Mouse (Mus musculus): Measurements from ENCODE around the gene Ubxn10. TPM values are rescaled to one million over a fixed set of nuclear protein-coding genes. Genes with fewer than 3 reads are reported as not detected.

Ubxn10 gene
- total and polyA plus RNA-seq, 2 experiments from 2014 or later = 3.1 to 6.9 TPM

DNA sequence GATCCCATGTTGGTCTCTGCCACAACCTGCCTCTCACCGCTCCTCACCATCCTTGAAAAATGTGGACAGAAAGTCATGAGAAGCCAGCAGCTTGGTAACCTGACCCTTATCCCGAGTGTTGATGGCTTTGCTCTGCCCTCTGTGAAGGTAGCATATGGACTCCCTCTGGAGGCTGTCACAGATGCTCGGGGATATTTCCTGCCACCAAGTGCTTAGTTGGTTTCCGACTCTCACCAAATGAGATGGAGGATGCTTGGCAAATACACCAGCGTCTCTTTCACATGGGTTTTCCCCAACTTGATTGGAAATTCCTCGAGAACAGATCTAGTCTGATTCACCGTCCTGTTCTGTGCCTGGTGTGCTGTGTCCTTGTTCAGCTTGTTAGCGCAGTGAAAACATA lies 24.3 kb downstream of the Ubxn10 start:
- ATAC-seq (no peak), DNase-seq (ENCODE audit: low spot score) (no peak)
- Histone ChIP-seq H3K4me3 (ENCODE audit: low read length) (no peak overlapping the region), H3K4me2 (ENCODE audit: low read depth, low read length) (no peak overlapping the region), H3K27me3 (ENCODE audit: insufficient read depth, low read length) (no peaks in the 10 kb centered on the region), H3K4me1 (ENCODE audit: insufficient read depth, low read length) (peaks cover 13% of the 10 kb centered on the region), H3K27ac (no peak overlapping the region), H3K9ac (replicated peaks; ENCODE audit: low read length) (no peak overlapping the region), H3K36me3 (ENCODE audit: insufficient read depth, low read length) (no peaks in the 10 kb centered on the region), H3K9me3 (ENCODE audit: low read length) (no peaks in the 10 kb centered on the region)
- no peak for TF ChIP-seq CTCF (IDR thresholded peaks at IDR 0.05; ENCODE audit: low read depth)
- 77% methylated on average over 8 of the region's 8 CpGs for WGBS

DNA sequence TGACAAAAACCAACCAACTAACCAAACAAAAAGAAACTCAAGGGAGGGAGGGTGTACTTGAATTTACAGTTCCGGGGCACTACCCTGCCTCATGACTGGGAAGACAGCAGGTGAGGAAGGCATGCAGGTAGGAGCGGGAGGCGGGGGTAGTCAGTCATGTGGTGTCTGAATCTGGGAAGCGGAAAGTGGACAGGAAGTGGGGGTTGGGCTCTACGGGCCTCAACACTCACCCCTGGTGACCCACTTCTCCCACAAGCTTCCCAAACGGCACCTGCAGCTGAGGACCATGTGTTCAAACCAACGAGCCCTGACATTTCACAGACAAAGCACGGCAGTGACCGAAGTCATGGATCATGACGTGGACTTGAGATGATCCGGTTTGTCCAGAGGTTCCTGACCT lies 24.9 kb downstream of the Ubxn10 start:
- Histone ChIP-seq H3K36me3 (ENCODE audit: insufficient read depth, low read length) (no peaks in the 10 kb centered on the region), H3K4me2 (ENCODE audit: low read depth, low read length) (no peak overlapping the region), H3K9ac (replicated peaks; ENCODE audit: low read length) (no peak overlapping the region), H3K27me3 (ENCODE audit: insufficient read depth, low read length) (no peaks in the 10 kb centered on the region), H3K4me1 (ENCODE audit: insufficient read depth, low read length) (peaks cover 13% of the 10 kb centered on the region), H3K4me3 (ENCODE audit: low read length) (no peak overlapping the region), H3K27ac (no peak overlapping the region), H3K9me3 (ENCODE audit: low read length) (no peaks in the 10 kb centered on the region)
- DNase-seq (ENCODE audit: low spot score) (no peak), ATAC-seq (no peak)
- TF ChIP-seq CTCF (IDR thresholded peaks at IDR 0.05; ENCODE audit: low read depth) = no peak
- WGBS = 84% methylated on average over 11 of the region's 11 CpGs

DNA sequence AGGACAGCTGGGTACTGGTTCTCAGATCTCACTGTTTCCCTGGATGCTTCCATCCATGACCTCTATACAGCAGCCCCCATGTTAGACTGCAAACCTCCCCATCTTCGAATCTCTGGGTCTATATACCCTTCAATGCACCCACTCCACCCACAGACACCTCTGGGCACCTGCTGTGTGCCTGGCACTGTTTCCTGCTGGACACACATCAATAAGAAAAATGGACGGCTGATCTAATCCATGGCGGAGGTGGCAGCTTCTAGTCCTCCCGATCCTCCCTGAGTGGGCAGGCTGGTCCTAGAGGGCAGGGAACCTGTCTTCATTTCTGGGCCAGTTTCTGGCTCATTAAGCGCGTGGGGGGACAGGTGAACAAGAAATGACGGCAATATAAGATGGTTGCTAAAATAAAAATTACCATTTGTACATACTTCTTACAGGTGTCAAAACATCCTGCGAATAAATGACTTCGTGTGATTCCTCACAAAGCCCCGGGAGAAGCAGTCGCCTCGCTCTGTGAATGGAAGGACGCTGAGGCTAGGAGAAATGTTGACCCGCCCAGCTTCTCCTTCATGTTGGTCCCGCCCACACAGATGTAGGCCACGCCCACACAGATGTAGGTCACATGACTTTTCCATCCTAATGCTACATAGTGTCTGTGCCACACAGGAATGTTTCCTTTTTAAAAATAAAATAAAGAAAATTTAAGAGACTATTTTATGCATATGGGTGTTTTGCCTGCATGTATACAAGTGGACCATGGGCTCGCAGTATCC lies 25.7 kb downstream of the Ubxn10 start:
- Histone ChIP-seq H3K36me3 (ENCODE audit: insufficient read depth, low read length) (no peaks in the 10 kb centered on the region), H3K27ac (peak overlapping the region; percentile 72), H3K4me1 (ENCODE audit: insufficient read depth, low read length) (peaks cover 13% of the 10 kb centered on the region), H3K4me3 (ENCODE audit: low read length) (no peak overlapping the region), H3K27me3 (ENCODE audit: insufficient read depth, low read length) (no peaks in the 10 kb centered on the region), H3K4me2 (ENCODE audit: low read depth, low read length) (no peak overlapping the region), H3K9ac (replicated peaks; ENCODE audit: low read length) (no peak overlapping the region), H3K9me3 (ENCODE audit: low read length) (no peaks in the 10 kb centered on the region)
- ATAC-seq (peak; percentile 18; the same call in 1 of the 2 replicates), DNase-seq (ENCODE audit: low spot score) (peak; percentile 8)
- no peak for TF ChIP-seq CTCF (IDR thresholded peaks at IDR 0.05; ENCODE audit: low read depth)
- WGBS = 53% methylated on average over 17 of the region's 17 CpGs

DNA sequence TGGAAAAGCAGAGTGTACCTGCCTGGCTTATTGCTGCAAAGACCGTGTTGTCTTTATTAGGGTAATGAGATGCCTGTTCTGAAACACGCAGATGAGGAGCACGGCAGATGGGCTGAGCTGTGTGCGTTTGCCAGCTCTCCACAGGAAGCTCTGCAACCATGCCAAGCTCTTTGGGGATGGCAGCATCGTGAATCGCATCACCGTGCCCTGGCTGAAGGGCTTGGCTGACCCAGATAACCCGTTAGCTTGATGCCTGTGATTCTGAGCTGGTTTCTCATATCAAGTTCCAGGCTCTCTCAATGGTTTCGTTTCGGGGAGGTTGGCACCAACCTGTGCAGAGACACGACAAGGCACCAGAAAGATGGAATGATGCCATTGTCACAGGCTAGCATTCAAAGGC lies 26.3 kb downstream of the Ubxn10 start:
- no peak for TF ChIP-seq CTCF (IDR thresholded peaks at IDR 0.05; ENCODE audit: low read depth)
- 24% methylated on average over 11 of the region's 11 CpGs for WGBS
- ATAC-seq (peak; percentile 83), DNase-seq (ENCODE audit: low spot score) (peak; percentile 90)
- Histone ChIP-seq H3K4me2 (ENCODE audit: low read depth, low read length) (no peak overlapping the region), H3K36me3 (ENCODE audit: insufficient read depth, low read length) (no peaks in the 10 kb centered on the region), H3K9me3 (ENCODE audit: low read length) (no peaks in the 10 kb centered on the region), H3K27me3 (ENCODE audit: insufficient read depth, low read length) (no peaks in the 10 kb centered on the region), H3K27ac (peak overlapping the region; percentile 72), H3K4me3 (ENCODE audit: low read length) (no peak overlapping the region), H3K4me1 (ENCODE audit: insufficient read depth, low read length) (peaks cover 13% of the 10 kb centered on the region), H3K9ac (replicated peaks; ENCODE audit: low read length) (no peak overlapping the region)

DNA sequence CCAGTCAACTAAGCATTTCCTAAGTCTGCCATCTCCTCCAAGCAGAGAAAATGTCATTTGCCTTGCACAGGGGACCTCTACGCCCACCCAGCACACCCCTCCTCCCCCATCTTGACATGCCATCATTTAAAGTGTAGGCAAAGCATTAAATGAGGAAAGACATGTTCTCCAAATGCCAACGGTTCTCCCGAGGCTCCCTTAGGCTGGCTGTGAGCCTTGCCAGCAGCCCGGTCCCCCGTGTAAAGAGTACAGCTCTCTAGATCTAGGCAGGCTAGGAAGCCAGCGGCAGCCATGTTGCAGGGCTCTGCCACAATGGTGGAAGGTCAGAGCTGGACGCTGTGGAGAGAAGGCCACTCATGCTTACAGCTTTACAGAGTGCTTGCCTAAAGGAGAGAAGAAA lies 27.0 kb downstream of the Ubxn10 start:
- no peak for TF ChIP-seq CTCF (IDR thresholded peaks at IDR 0.05; ENCODE audit: low read depth)
- ATAC-seq (0 out of 2 replicates have a peak, but pooled peaks have one; percentile 8), DNase-seq (ENCODE audit: low spot score) (peak; percentile 47)
- Histone ChIP-seq H3K4me1 (ENCODE audit: insufficient read depth, low read length) (peaks cover 13% of the 10 kb centered on the region), H3K9ac (replicated peaks; ENCODE audit: low read length) (no peak overlapping the region), H3K9me3 (ENCODE audit: low read length) (no peaks in the 10 kb centered on the region), H3K27me3 (ENCODE audit: insufficient read depth, low read length) (no peaks in the 10 kb centered on the region), H3K36me3 (ENCODE audit: insufficient read depth, low read length) (no peaks in the 10 kb centered on the region), H3K27ac (peak overlapping the region; percentile 72), H3K4me2 (ENCODE audit: low read depth, low read length) (no peak overlapping the region), H3K4me3 (ENCODE audit: low read length) (no peak overlapping the region)
- 39% methylated on average over 7 of the region's 7 CpGs for WGBS

DNA sequence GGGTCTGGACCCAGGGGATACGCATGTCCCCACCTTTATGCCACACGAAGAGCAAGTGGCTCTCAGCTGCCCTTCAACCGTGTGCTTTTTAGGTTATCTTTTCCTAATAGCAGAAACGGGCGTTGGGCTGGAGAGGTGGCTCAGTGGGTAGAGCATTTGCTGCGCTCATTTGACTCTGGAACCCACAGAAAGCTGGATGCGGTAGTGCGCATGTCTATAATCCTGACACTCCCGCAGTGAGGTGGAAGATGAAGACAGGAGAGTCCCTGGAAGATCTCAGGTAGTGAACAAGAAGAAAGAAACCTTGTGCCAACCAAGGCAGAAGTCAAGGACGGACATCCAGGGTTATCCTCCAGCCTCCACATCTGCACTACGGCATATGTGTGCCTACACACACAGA lies 27.7 kb downstream of the Ubxn10 start:
- no peak for ATAC-seq
- H3K9ac ChIP-seq (replicated peaks; ENCODE audit: low read length) = no peak overlapping the region
- WGBS = 84% methylated on average over 11 of the region's 11 CpGs

DNA sequence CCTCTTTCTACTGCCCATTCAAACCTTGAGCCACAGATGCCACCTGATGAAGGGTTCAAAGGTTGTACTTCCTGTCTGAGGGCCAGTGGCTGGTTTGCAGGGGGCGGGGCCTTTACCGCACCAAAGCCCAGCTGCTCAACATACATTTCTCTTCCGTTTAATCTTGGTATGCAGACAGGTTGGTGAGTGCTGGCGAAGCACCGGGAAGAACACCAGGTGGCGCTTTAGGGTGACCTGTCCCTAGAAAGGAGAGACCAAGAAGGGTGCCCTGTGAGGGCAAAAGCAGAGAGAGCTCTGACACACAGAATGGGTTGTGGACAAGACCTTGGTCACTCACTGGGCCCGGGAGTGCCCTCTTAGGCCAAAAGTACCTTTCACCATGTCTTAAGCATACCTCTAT lies 28.3 kb downstream of the Ubxn10 start:
- Histone ChIP-seq H3K4me3 (ENCODE audit: low read length) (no peak overlapping the region), H3K36me3 (ENCODE audit: insufficient read depth, low read length) (no peaks in the 10 kb centered on the region), H3K9me3 (ENCODE audit: low read length) (no peaks in the 10 kb centered on the region), H3K27ac (no peak overlapping the region), H3K27me3 (ENCODE audit: insufficient read depth, low read length) (no peaks in the 10 kb centered on the region), H3K9ac (replicated peaks; ENCODE audit: low read length) (no peak overlapping the region), H3K4me2 (ENCODE audit: low read depth, low read length) (no peak overlapping the region), H3K4me1 (ENCODE audit: insufficient read depth, low read length) (peaks cover 13% of the 10 kb centered on the region)
- DNase-seq (ENCODE audit: low spot score) (peak; percentile 73), ATAC-seq (no peak)
- peak; percentile 71 for TF ChIP-seq CTCF (IDR thresholded peaks at IDR 0.05; ENCODE audit: low read depth)
- 13% methylated on average over 7 of the region's 7 CpGs for WGBS

More for the DNA sequence above, 27.7 kb downstream of the Ubxn10 start:
- no peaks in the 10 kb centered on the region for H3K36me3 ChIP-seq (ENCODE audit: insufficient read depth, low read length)
- no peak for DNase-seq (ENCODE audit: low spot score)
- H3K27me3 ChIP-seq (ENCODE audit: insufficient read depth, low read length) = no peaks in the 10 kb centered on the region
- H3K4me2 ChIP-seq (ENCODE audit: low read depth, low read length) = no peak overlapping the region
- peaks cover 13% of the 10 kb centered on the region for H3K4me1 ChIP-seq (ENCODE audit: insufficient read depth, low read length)
- H3K27ac ChIP-seq = no peak overlapping the region
- TF ChIP-seq CTCF (IDR thresholded peaks at IDR 0.05; ENCODE audit: low read depth) = no peak
- no peaks in the 10 kb centered on the region for H3K9me3 ChIP-seq (ENCODE audit: low read length)
- no peak overlapping the region for H3K4me3 ChIP-seq (ENCODE audit: low read length)

Data from hindbrain, postnatal 0 days (tissue).